Mouse (Mus musculus) cerebellum, adult 9-10 months (tissue): ENCODE measurements around the gene Txnrd1.
A peak's percentile ranks its signal among the peaks of the same experiment; 100 is the strongest.

ENCODE experiments used
- DNase-seq: peaks from one replicate; pipeline ENCODE4 v3.0.0; 2022

Gene Txnrd1

GRCm38 (mm10) chr10:82866832-82867231 lies 33.1 kb downstream of the Txnrd1 start:
- no peak for DNase-seq

- DNase-seq = no peak
Observed at GRCm38 (mm10) chr10:82868418-82869086, 34.8 kb downstream of the Txnrd1 start.

GRCm38 (mm10) chr10:82875446-82875845 lies 41.7 kb downstream of the Txnrd1 start:
- no peak for DNase-seq

- DNase-seq = no peak
Observed at GRCm38 (mm10) chr10:82876076-82876796, 42.5 kb downstream of the Txnrd1 start.

- no peak for DNase-seq
Observed at GRCm38 (mm10) chr10:82887354-82887753, 53.6 kb downstream of the Txnrd1 start.

- DNase-seq = no peak
Observed at GRCm38 (mm10) chr10:82888576-82888975, 54.8 kb downstream of the Txnrd1 start.

GRCm38 (mm10) chr10:82889447-82889973 lies 55.8 kb downstream of the Txnrd1 start:
- no peak for DNase-seq

GRCm38 (mm10) chr10:82890936-82891335 lies 57.2 kb downstream of the Txnrd1 start:
- no peak for DNase-seq

- no peak for DNase-seq
Observed at GRCm38 (mm10) chr10:82891427-82891826, 57.7 kb downstream of the Txnrd1 start.

GRCm38 (mm10) chr10:82892442-82893055 lies 58.8 kb downstream of the Txnrd1 start:
- no peak for DNase-seq

GRCm38 (mm10) chr10:82893872-82894650 lies 60.3 kb downstream of the Txnrd1 start:
- no peak for DNase-seq

GRCm38 (mm10) chr10:82897936-82898335 lies 64.2 kb downstream of the Txnrd1 start:
- DNase-seq = no peak

- no peak for DNase-seq
Observed at GRCm38 (mm10) chr10:82898893-82899292, 65.1 kb downstream of the Txnrd1 start.

- DNase-seq = no peak
Observed at GRCm38 (mm10) chr10:82899810-82900421, 66.2 kb downstream of the Txnrd1 start.

GRCm38 (mm10) chr10:82900546-82900945 lies 66.8 kb downstream of the Txnrd1 start:
- no peak for DNase-seq

- DNase-seq = peak; percentile 73
Observed at GRCm38 (mm10) chr10:82901436-82901835, 67.7 kb downstream of the Txnrd1 start.

GRCm38 (mm10) chr10:82908526-82908925 lies 74.8 kb downstream of the Txnrd1 start:
- DNase-seq = no peak

- DNase-seq = peak; percentile 73
Observed at GRCm38 (mm10) chr10:82909382-82909781, 75.6 kb downstream of the Txnrd1 start.

- no peak for DNase-seq
Observed at GRCm38 (mm10) chr10:82910198-82910597, 76.4 kb downstream of the Txnrd1 start.

GRCm38 (mm10) chr10:82913238-82913637 lies 79.5 kb downstream of the Txnrd1 start:
- DNase-seq = no peak

GRCm38 (mm10) chr10:82913772-82914171 lies 80.0 kb downstream of the Txnrd1 start:
- DNase-seq = no peak

GRCm38 (mm10) chr10:82918675-82919074 lies 84.9 kb downstream of the Txnrd1 start:
- DNase-seq = no peak
